Mouse (Mus musculus): Measurements from ENCODE around the gene Cntnap4. TPM values are rescaled to one million over a fixed set of nuclear protein-coding genes. Genes with fewer than 3 reads are reported as not detected.

Gene Cntnap4
- polyA plus RNA-seq, 1 experiment from 2014 or later = 2.1 TPM

- H3K4me1 ChIP-seq = no peaks in the 10 kb centered on the region
- H3K36me3 ChIP-seq = no peaks in the 10 kb centered on the region
- H3K27ac ChIP-seq = no peak overlapping the region
- no peaks in the 10 kb centered on the region for H3K27me3 ChIP-seq (replicated peaks)
- no peak overlapping the region for H3K9ac ChIP-seq
- no peak overlapping the region for H3K4me3 ChIP-seq (replicated peaks)
- ATAC-seq (ENCODE audit: insufficient read depth, low FRiP score, low read depth) = no peak
- H3K4me2 ChIP-seq = no peak overlapping the region
- no peaks in the 10 kb centered on the region for H3K9me3 ChIP-seq
Measured at GRCm38 (mm10) chr8:112922151-112922550, 352.3 kb downstream of the Cntnap4 start.

GRCm38 (mm10) chr8:112922789-112923188, 352.9 kb downstream of the Cntnap4 start:
- Histone ChIP-seq H3K4me3 (replicated peaks) (no peak overlapping the region), H3K9me3 (no peaks in the 10 kb centered on the region), H3K9ac (no peak overlapping the region), H3K4me2 (no peak overlapping the region), H3K27ac (no peak overlapping the region), H3K27me3 (replicated peaks) (no peaks in the 10 kb centered on the region), H3K4me1 (no peaks in the 10 kb centered on the region), H3K36me3 (no peaks in the 10 kb centered on the region)
- no peak for ATAC-seq (ENCODE audit: insufficient read depth, low FRiP score, low read depth)
- WGBS = 84% methylated on average over 5 of the region's 5 CpGs

Measured in stomach, embryonic 15.5 days (tissue).